Mouse (Mus musculus) liver, postnatal 0 days (tissue): ENCODE measurements around the gene Eme2. TPM values are rescaled to one million over a fixed set of nuclear protein-coding genes. Genes with fewer than 3 reads are reported as not detected.
A peak's percentile ranks its signal among the peaks of the same experiment; 100 is the strongest.

ENCODE experiments used
- ATAC-seq: fragments of 200-750 bp; cut with Nextera tagmentation; 2 replicates; pipeline ENCODE4 v1.8.0; 2017; ENCODE audit warnings: mild to moderate bottlenecking, moderate library complexity
- DNase-seq: peaks from one replicate; pipeline ENCODE4 v3.0.0-alpha.2; 2016
- H3K27ac ChIP-seq: fragments of 300-500 bp; sonication (generic); 2 replicates; pipeline ENCODE4 v1.5.1; 2014; ENCODE audit warnings: antibody characterized with exemption, moderate library complexity, mild to moderate bottlenecking, low read depth
- H3K27me3 ChIP-seq: fragments of 300-500 bp; sonication (generic); 2 replicates; pipeline ENCODE4 v1.6.1; 2014; ENCODE audit warnings: low read length, control low read depth, mixed read lengths; ENCODE audit not compliant: insufficient read depth
- H3K36me3 ChIP-seq: fragments of 300-500 bp; sonication (generic); replicated peaks from 2 replicates; pipeline ENCODE4 v1.6.1; 2014; ENCODE audit warnings: mild to moderate bottlenecking, control low read depth, low read length, moderate library complexity, mixed read lengths; ENCODE audit not compliant: insufficient read depth
- H3K4me1 ChIP-seq: fragments of 300-500 bp; sonication (generic); 2 replicates; pipeline ENCODE4 v1.6.1; 2014; ENCODE audit warnings: antibody characterized with exemption, mild to moderate bottlenecking, control low read depth; ENCODE audit not compliant: insufficient read depth
- H3K4me2 ChIP-seq: fragments of 300-500 bp; sonication (generic); 2 replicates; pipeline ENCODE4 v1.6.1; 2014; ENCODE audit warnings: low read depth, mild to moderate bottlenecking, low read length, moderate library complexity, mixed read lengths
- H3K4me3 ChIP-seq: fragments of 300-500 bp; sonication (generic); 2 replicates; pipeline ENCODE4 v1.5.1; 2014; ENCODE audit warnings: low read depth, low read length
- H3K9ac ChIP-seq: fragments of 300-500 bp; sonication (generic); replicated peaks from 2 replicates; pipeline ENCODE4 v1.6.1; 2014; ENCODE audit warnings: mild to moderate bottlenecking, moderate library complexity
- H3K9me3 ChIP-seq: fragments of 300-500 bp; sonication (generic); 2 replicates; pipeline ENCODE4 v1.6.1; 2016; ENCODE audit warnings: mild to moderate bottlenecking, control low read depth, low read length, mixed read lengths
- CTCF ChIP-seq: sonication (generic); IDR thresholded peaks from 2 replicates; pipeline ENCODE4 v1.5.1; 2016; ENCODE audit warnings: antibody characterized with exemption, low read depth
- EP300 ChIP-seq: IDR thresholded peaks from 2 replicates; pipeline ENCODE4 v1.6.1; 2016; ENCODE audit warnings: antibody characterized with exemption, low read depth, mild to moderate bottlenecking
- WGBS: fragments of 180-500 bp; shearing (Covaris S2); extraction: QIAGEN DNeasy Blood & Tissue Kit; methylation state at CpG from one replicate; pipeline ENCODE4 v1.1.7; 2014; ENCODE audit not compliant: insufficient replicate concordance; 5-methylcytosine and 5-hydroxymethylcytosine counted together
- polyA plus RNA-seq: library from polyadenylated mRNA; unstranded; fragments of >200 nt; fragmentation: Nextera tagmentation; extraction: Ambion mirVana; gene quantifications from 2 replicates; pipeline ENCODE4 v1.2.1, GENCODE M21; 2015

Gene Eme2
- polyA plus RNA-seq, 1 experiment from 2014 or later, result 11.3 TPM

GRCm38 (mm10) chr17:24881738-24882440 is 13.0 kb downstream of the Eme2 start:
- DNase-seq (peak; percentile 50), ATAC-seq (no peak)
- Histone ChIP-seq H3K27me3 (no peaks in the 10 kb centered on the region), H3K27ac (no peak overlapping the region), H3K9ac (no peak overlapping the region), H3K36me3 (peaks cover 29% of the 10 kb centered on the region), H3K4me2 (no peak overlapping the region), H3K9me3 (no peaks in the 10 kb centered on the region), H3K4me3 (no peak overlapping the region), H3K4me1 (peaks cover 8% of the 10 kb centered on the region)
- WGBS, result 50% methylated on average over 7 of the region's 7 CpGs
- TF ChIP-seq EP300, result no peak
- peak; percentile 80 for TF ChIP-seq CTCF

GRCm38 (mm10) chr17:24878531-24878930 is 16.4 kb downstream of the Eme2 start:
- no peaks in the 10 kb centered on the region for H3K27me3 ChIP-seq
- peak overlapping the region; percentile 94 for H3K27ac ChIP-seq
- H3K4me2 ChIP-seq, result peak overlapping the region; percentile 64
- DNase-seq, result no peak
- 64% methylated on average over 8 of the region's 8 CpGs for WGBS
- H3K9me3 ChIP-seq, result no peaks in the 10 kb centered on the region
- H3K36me3 ChIP-seq, result peaks cover 17% of the 10 kb centered on the region
- no peak for TF ChIP-seq EP300
- H3K9ac ChIP-seq, result peak overlapping the region; percentile 68
- peak; percentile 60 for ATAC-seq
- H3K4me3 ChIP-seq, result peak overlapping the region; percentile 21
- peaks cover 11% of the 10 kb centered on the region; the same call in 1 of the 2 replicates for H3K4me1 ChIP-seq

GRCm38 (mm10) chr17:24878117-24878397 is 16.8 kb downstream of the Eme2 start:
- peak overlapping the region; percentile 94 for H3K27ac ChIP-seq
- DNase-seq (peak; percentile 73), ATAC-seq (peak; percentile 83)
- no peaks in the 10 kb centered on the region for H3K9me3 ChIP-seq
- H3K4me3 ChIP-seq, result peak overlapping the region; percentile 21
- H3K27me3 ChIP-seq, result no peaks in the 10 kb centered on the region
- H3K4me1 ChIP-seq, result peaks cover 11% of the 10 kb centered on the region; the same call in 1 of the 2 replicates
- H3K9ac ChIP-seq, result peak overlapping the region; percentile 68
- 48% methylated on average over 5 of the region's 5 CpGs for WGBS
- H3K4me2 ChIP-seq, result peak overlapping the region; percentile 64
- peaks cover 12% of the 10 kb centered on the region for H3K36me3 ChIP-seq
- TF ChIP-seq CTCF, result no peak
- TF ChIP-seq EP300, result no peak

- H3K4me3 ChIP-seq, result peak overlapping the region; percentile 21
- H3K9me3 ChIP-seq, result no peaks in the 10 kb centered on the region
- H3K9ac ChIP-seq, result peak overlapping the region; percentile 68
- peaks cover 11% of the 10 kb centered on the region; the same call in 1 of the 2 replicates for H3K4me1 ChIP-seq
- ATAC-seq (peak; percentile 73), DNase-seq (peak; percentile 53)
- TF ChIP-seq CTCF, result no peak
- no peak for TF ChIP-seq EP300
- peak overlapping the region; percentile 94 for H3K27ac ChIP-seq
- peaks cover 7% of the 10 kb centered on the region for H3K36me3 ChIP-seq
- 60% methylated on average over 10 of the region's 10 CpGs for WGBS
- peak overlapping the region; percentile 64 for H3K4me2 ChIP-seq
- no peaks in the 10 kb centered on the region for H3K27me3 ChIP-seq
Observed at GRCm38 (mm10) chr17:24877336-24878116, 17.4 kb downstream of the Eme2 start.

GRCm38 (mm10) chr17:24874989-24875388 is 19.9 kb downstream of the Eme2 start:
- TF ChIP-seq CTCF, result no peak
- no peak for TF ChIP-seq EP300
- no peak overlapping the region for H3K4me3 ChIP-seq
- no peak for ATAC-seq
- H3K27ac ChIP-seq, result no peak overlapping the region
- no peaks in the 10 kb centered on the region for H3K9me3 ChIP-seq
- no peak overlapping the region for H3K9ac ChIP-seq
- H3K27me3 ChIP-seq, result no peaks in the 10 kb centered on the region
- no peak overlapping the region for H3K4me2 ChIP-seq
- no peaks in the 10 kb centered on the region for H3K36me3 ChIP-seq
- WGBS, result 70% methylated on average over 8 of the region's 8 CpGs
- peaks cover 11% of the 10 kb centered on the region; the same call in 1 of the 2 replicates for H3K4me1 ChIP-seq
- DNase-seq, result no peak

GRCm38 (mm10) chr17:24874405-24874745 is 20.5 kb downstream of the Eme2 start:
- H3K4me2 ChIP-seq, result no peak overlapping the region
- ATAC-seq (no peak), DNase-seq (no peak)
- H3K9me3 ChIP-seq, result no peaks in the 10 kb centered on the region
- no peak overlapping the region for H3K27ac ChIP-seq
- 47% methylated on average over 1 of the region's 1 CpGs for WGBS
- no peaks in the 10 kb centered on the region for H3K27me3 ChIP-seq
- TF ChIP-seq CTCF, result no peak
- H3K4me1 ChIP-seq, result peaks cover 11% of the 10 kb centered on the region
- H3K36me3 ChIP-seq, result no peaks in the 10 kb centered on the region
- H3K9ac ChIP-seq, result no peak overlapping the region
- H3K4me3 ChIP-seq, result no peak overlapping the region
